Mouse (Mus musculus): ENCODE measurements around the gene Srpk2. TPM values are rescaled to one million over a fixed set of nuclear protein-coding genes. Genes with fewer than 3 reads are reported as not detected.
A peak's percentile ranks its signal among the peaks of the same experiment; 100 is the strongest.

Srpk2 gene
- total and polyA plus RNA-seq, 2 experiments from 2014 or later: 62.2 to 150 TPM

DNA sequence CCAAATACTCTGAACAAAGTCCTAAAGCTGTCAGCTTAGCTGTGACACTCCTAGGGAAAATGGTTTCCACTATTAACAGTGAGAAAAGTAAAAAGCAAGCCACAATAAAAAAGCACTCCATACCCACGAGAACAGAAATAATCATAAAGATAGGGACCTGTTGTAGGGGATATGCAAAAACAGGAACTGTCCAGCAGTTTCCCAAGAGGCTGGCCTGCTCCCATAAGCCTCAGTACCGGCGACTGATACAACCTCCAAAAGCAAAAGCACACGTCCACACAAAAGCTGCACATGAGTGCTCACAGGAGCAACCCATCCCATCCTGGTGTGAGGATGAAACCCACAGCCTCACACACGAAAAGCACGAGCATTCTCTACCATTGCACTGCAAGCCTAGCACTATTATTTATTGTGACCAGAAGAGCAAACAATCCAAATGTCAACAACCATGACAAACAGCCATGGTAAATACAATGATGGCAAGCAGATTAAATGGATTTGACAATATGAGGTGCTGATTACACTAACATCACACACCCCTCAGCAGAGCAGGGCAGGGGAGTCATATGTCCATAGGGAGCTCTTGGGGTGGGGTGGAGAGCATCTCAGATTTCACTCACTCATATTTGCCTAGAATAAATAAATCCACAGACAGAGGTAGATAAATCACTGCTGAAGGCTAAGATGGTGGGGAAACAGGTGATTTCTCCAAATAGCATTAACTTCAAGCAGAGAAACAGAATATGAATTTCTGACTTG is 107.9 kb downstream of the Srpk2 start:
- no peak for DNase-seq (ENCODE audit: low spot score)
- no peak for ATAC-seq
- WGBS: 45% methylated on average over 6 of the region's 6 CpGs
- Histone ChIP-seq H3K4me1 (ENCODE audit: insufficient read depth, low read length) (peaks cover 7% of the 10 kb centered on the region; the same call in 1 of the 2 replicates), H3K27ac (0 out of 2 replicates have a peak overlapping the region, but pooled peaks have one; percentile 16), H3K27me3 (ENCODE audit: insufficient read depth, low read length) (no peaks in the 10 kb centered on the region), H3K9ac (replicated peaks; ENCODE audit: low read length) (no peak overlapping the region), H3K36me3 (ENCODE audit: insufficient read depth, low read length) (no peaks in the 10 kb centered on the region), H3K4me2 (ENCODE audit: low read depth, low read length) (no peak overlapping the region), H3K4me3 (ENCODE audit: low read length) (no peak overlapping the region), H3K9me3 (ENCODE audit: low read length) (no peaks in the 10 kb centered on the region)
- TF ChIP-seq CTCF (IDR thresholded peaks at IDR 0.05; ENCODE audit: low read depth): no peak

DNA sequence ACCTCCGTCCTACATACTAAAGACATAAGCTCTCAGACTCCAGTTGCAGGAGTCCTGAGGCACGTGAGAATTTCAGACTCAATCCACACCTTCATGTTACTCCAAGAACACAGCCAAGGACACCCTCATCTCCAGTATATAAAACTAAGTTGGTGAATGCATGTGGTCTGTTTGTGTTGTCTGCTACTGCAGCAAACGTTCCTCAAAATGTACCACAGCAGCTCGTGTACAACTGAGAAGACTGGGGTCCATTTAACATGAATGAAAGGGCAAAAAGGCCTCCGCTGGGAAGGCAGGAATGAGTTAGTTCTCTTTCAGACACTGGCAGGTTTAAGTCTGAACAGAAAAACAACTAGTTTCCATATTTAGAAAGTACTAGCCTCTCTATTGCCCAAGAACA is 110.5 kb downstream of the Srpk2 start:
- no peak overlapping the region for H3K9ac ChIP-seq (replicated peaks; ENCODE audit: low read length)
- no peaks in the 10 kb centered on the region for H3K9me3 ChIP-seq (ENCODE audit: low read length)
- 93% methylated on average over 5 of the region's 5 CpGs for WGBS
- H3K27me3 ChIP-seq (ENCODE audit: insufficient read depth, low read length): no peaks in the 10 kb centered on the region
- no peak overlapping the region for H3K4me2 ChIP-seq (ENCODE audit: low read depth, low read length)
- DNase-seq (ENCODE audit: low spot score) (no peak), ATAC-seq (no peak)
- no peaks in the 10 kb centered on the region for H3K36me3 ChIP-seq (ENCODE audit: insufficient read depth, low read length)
- TF ChIP-seq CTCF (IDR thresholded peaks at IDR 0.05; ENCODE audit: low read depth): no peak
- peaks cover 7% of the 10 kb centered on the region; the same call in 1 of the 2 replicates for H3K4me1 ChIP-seq (ENCODE audit: insufficient read depth, low read length)
- H3K4me3 ChIP-seq (ENCODE audit: low read length): no peak overlapping the region
- H3K27ac ChIP-seq: no peak overlapping the region

DNA sequence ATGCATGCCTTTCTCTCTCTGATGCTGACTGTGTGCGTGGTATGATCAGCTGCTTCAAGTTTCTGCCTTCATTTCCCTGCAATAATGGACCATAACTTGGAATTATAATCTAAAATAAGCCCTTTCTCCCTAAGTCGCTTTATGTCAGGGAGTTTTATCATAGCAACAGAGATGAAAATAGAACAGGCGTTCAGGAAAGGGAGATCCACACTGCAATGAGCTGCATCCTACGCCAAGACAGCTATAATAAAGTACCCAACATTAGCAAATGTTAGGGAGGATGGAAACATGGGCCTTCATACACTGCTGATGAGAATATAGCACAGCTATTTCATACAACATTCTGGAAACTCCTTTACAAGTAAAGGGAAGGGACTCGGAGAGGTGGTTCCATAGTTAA is 116.2 kb downstream of the Srpk2 start:
- ATAC-seq (no peak), DNase-seq (ENCODE audit: low spot score) (no peak)
- Histone ChIP-seq H3K4me2 (ENCODE audit: low read depth, low read length) (no peak overlapping the region), H3K9ac (replicated peaks; ENCODE audit: low read length) (no peak overlapping the region), H3K9me3 (ENCODE audit: low read length) (no peaks in the 10 kb centered on the region), H3K36me3 (ENCODE audit: insufficient read depth, low read length) (no peaks in the 10 kb centered on the region), H3K4me1 (ENCODE audit: insufficient read depth, low read length) (no peaks in the 10 kb centered on the region), H3K4me3 (ENCODE audit: low read length) (no peak overlapping the region), H3K27me3 (ENCODE audit: insufficient read depth, low read length) (no peaks in the 10 kb centered on the region), H3K27ac (no peak overlapping the region)
- TF ChIP-seq CTCF (IDR thresholded peaks at IDR 0.05; ENCODE audit: low read depth): no peak
- 96% methylated on average over 5 of the region's 5 CpGs for WGBS

DNA sequence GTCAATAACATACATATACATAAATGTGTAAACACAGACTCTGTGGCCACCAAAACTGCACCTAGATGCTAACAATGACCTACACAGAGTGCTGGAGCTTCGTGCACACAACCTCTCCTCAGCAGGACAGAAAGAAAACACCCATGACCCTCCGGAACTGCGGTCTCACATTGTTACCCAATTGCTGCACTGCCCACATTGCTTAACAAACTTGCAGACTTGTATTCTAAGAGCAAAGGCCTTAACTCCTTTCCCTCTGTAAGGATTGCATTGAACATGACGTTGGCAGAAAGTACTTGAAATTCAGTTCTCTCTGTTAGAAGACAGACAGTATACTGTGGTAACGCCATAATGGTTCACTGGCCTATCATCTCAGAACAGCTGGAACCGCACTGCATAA is 118.0 kb downstream of the Srpk2 start:
- no peak for DNase-seq (ENCODE audit: low spot score)
- Histone ChIP-seq H3K9ac (replicated peaks; ENCODE audit: low read length) (no peak overlapping the region), H3K27ac (no peak overlapping the region), H3K4me3 (ENCODE audit: low read length) (no peak overlapping the region), H3K27me3 (ENCODE audit: insufficient read depth, low read length) (no peaks in the 10 kb centered on the region), H3K9me3 (ENCODE audit: low read length) (no peaks in the 10 kb centered on the region), H3K4me1 (ENCODE audit: insufficient read depth, low read length) (no peaks in the 10 kb centered on the region), H3K4me2 (ENCODE audit: low read depth, low read length) (no peak overlapping the region), H3K36me3 (ENCODE audit: insufficient read depth, low read length) (no peaks in the 10 kb centered on the region)
- WGBS: 91% methylated on average over 6 of the region's 6 CpGs
- no peak for TF ChIP-seq CTCF (IDR thresholded peaks at IDR 0.05; ENCODE audit: low read depth)
- no peak for ATAC-seq

DNA sequence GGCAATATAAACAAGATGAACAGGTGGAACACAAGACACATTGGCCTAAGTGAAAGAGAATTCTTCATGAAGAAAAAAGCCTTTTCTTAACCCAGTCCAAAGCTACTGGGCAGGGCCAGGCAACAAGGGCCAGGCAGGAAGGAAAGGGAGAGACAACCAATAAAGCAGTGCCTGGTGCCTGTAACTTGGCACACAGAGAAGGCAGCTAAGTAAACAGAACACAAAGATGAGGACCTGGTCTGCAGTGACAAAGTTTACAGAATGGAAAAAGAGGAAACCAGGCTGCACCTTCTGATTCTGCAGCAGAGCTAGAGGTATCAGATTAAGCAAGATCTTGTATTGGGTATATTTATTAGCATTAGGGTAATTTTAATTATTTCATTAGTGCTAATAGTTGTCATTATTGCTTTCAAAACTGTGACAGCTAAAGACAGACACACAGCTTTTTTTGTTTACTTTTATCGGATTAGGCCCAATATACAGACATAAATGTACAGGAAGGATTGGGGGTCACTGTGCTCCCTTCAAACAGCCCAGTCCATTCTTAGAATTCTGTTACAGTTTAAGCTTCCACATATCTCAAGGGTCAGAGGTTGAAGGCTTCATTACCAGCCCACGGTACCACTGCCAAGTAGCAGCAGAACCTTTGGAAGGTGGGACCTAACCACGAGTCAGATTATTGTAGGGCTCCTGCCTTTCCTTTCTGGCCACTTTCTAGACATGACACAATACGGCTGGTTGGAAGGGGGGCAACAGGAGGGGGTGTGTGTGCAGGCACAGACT is 121.9 kb downstream of the Srpk2 start:
- Histone ChIP-seq H3K4me1 (ENCODE audit: insufficient read depth, low read length) (no peaks in the 10 kb centered on the region), H3K9me3 (ENCODE audit: low read length) (no peaks in the 10 kb centered on the region), H3K27me3 (ENCODE audit: insufficient read depth, low read length) (no peaks in the 10 kb centered on the region), H3K4me2 (ENCODE audit: low read depth, low read length) (no peak overlapping the region), H3K9ac (replicated peaks; ENCODE audit: low read length) (no peak overlapping the region), H3K27ac (no peak overlapping the region), H3K36me3 (ENCODE audit: insufficient read depth, low read length) (0 out of 2 replicates have a peak, but pooled peaks cover 4% of the 10 kb centered on the region), H3K4me3 (ENCODE audit: low read length) (no peak overlapping the region)
- whole genome bisulfite sequencing: 79% methylated on average over 4 of the region's 4 CpGs
- no peak for ATAC-seq
- DNase-seq (ENCODE audit: low spot score): no peak
- TF ChIP-seq CTCF (IDR thresholded peaks at IDR 0.05; ENCODE audit: low read depth): no peak

DNA sequence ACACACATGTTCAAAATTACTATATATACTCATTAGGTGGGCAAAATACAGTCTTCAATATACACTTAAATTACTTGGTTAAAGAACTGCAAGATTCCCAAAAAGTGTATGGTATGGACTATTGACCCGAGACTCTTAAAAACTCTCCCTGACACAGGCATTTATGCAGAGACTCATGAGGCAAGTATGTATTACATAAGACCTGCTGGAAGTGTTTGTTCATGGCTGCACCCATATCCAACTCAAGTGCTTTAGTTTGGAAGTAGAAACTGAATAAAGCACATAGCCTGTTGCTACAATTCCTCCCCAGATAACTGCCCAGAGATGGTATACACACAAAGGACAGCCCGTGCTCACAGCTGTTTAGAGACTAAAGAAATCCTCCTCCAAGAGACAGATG is 123.2 kb downstream of the Srpk2 start:
- 87% methylated on average over 2 of the region's 2 CpGs for WGBS
- Histone ChIP-seq H3K36me3 (ENCODE audit: insufficient read depth, low read length) (0 out of 2 replicates have a peak, but pooled peaks cover 4% of the 10 kb centered on the region), H3K27ac (no peak overlapping the region), H3K9ac (replicated peaks; ENCODE audit: low read length) (no peak overlapping the region), H3K4me3 (ENCODE audit: low read length) (no peak overlapping the region), H3K27me3 (ENCODE audit: insufficient read depth, low read length) (no peaks in the 10 kb centered on the region), H3K4me2 (ENCODE audit: low read depth, low read length) (no peak overlapping the region), H3K4me1 (ENCODE audit: insufficient read depth, low read length) (no peaks in the 10 kb centered on the region), H3K9me3 (ENCODE audit: low read length) (no peaks in the 10 kb centered on the region)
- ATAC-seq (no peak), DNase-seq (ENCODE audit: low spot score) (no peak)
- no peak for TF ChIP-seq CTCF (IDR thresholded peaks at IDR 0.05; ENCODE audit: low read depth)
